Mouse (Mus musculus) adrenal gland, adult 8-10 months (tissue): ENCODE results near the gene Zfp599. TPM values are rescaled to one million over a fixed set of nuclear protein-coding genes. Genes with fewer than 3 reads are reported as not detected.

Experiments
- DNase-seq: peaks from one replicate; pipeline ENCODE4 v3.0.0; 2022
- total RNA-seq, 4 experiments: library from RNA; stranded (reverse); gene quantifications; 2 replicates each; pipeline ENCODE4 v1.2.4; 2022

The Zfp599 gene
- total RNA-seq, 4 experiments from 2014 or later = 0.58 to 1.2 (median 0.87) TPM

- no peak for DNase-seq
These were observed 35.6 kb downstream of the Zfp599 start for GRCm38 (mm10) chr9:22224066-22224465.

- no peak for DNase-seq
These were observed 41.7 kb downstream of the Zfp599 start for GRCm38 (mm10) chr9:22217858-22218493.

GRCm38 (mm10) chr9:22216705-22217104, 43.0 kb downstream of the Zfp599 start:
- no peak for DNase-seq

- DNase-seq = no peak
These were observed 45.1 kb downstream of the Zfp599 start for GRCm38 (mm10) chr9:22214549-22214948.

- DNase-seq = peak; percentile 51
These were observed 45.9 kb downstream of the Zfp599 start for GRCm38 (mm10) chr9:22213785-22214194.

Other genes starting within 250 kb of the Zfp599 start
- 1 to 10 TPM; 1.8 to 4.6 (median 2.9) TPM for gene Elavl3, start 207.9 kb downstream of the Zfp599 start, total RNA-seq
- gene Gm49318, start 188.6 kb downstream of the Zfp599 start, total RNA-seq = under 1 TPM in 1 of 4 experiments, not detected in 3; 0.73 TPM
- 10 to 100 TPM in 3 of 4 experiments, 1 to 10 TPM in 1; 6.9 to 15.6 (median 12.3) TPM for gene Zfp653, start 188.5 kb downstream of the Zfp599 start, total RNA-seq
- gene Ecsit, start 174.5 kb downstream of the Zfp599 start, total RNA-seq = 10 to 100 TPM; 41.2 to 50.4 (median 48.9) TPM
- gene Cnn1, start 160.7 kb downstream of the Zfp599 start, total RNA-seq = 1 to 10 TPM in 3 of 4 experiments, under 1 TPM in 1; 0.89 to 2.8 (median 1.2) TPM
- gene Elof1, start 142.7 kb downstream of the Zfp599 start, total RNA-seq = 10 to 100 TPM; 71.9 to 83.9 (median 78.6) TPM
- 10 to 100 TPM; 30.6 to 44.1 (median 36.6) TPM for gene Acp5, start 124.2 kb downstream of the Zfp599 start, total RNA-seq
- 10 to 100 TPM; 51.0 to 67.4 (median 59.4) TPM for gene Pigyl, start 103.0 kb downstream of the Zfp599 start, total RNA-seq
- 1 to 10 TPM; 3.0 to 7.2 (median 4.1) TPM for gene Zfp872, start 71.8 kb downstream of the Zfp599 start, total RNA-seq
- gene Zfp809, start 34.2 kb downstream of the Zfp599 start, total RNA-seq = 10 to 100 TPM; 37.1 to 62.6 (median 53.2) TPM
- gene Zfp810, start 47.8 kb upstream of the Zfp599 start, total RNA-seq = 10 to 100 TPM in 3 of 4 experiments, 1 to 10 TPM in 1; 6.6 to 17.0 (median 13.7) TPM
- 1 to 10 TPM; 2.3 to 4.0 (median 3.4) TPM for gene Anln, start 129.3 kb upstream of the Zfp599 start, total RNA-seq
- 10 to 100 TPM in 2 of 4 experiments, 1 to 10 TPM in 2; 5.1 to 15.9 (median 9.6) TPM for gene 9530077C05Rik, start 151.6 kb upstream of the Zfp599 start, total RNA-seq
- gene Gm17545, start 194.4 kb upstream of the Zfp599 start, total RNA-seq = not detected
- 10 to 100 TPM; 33.9 to 41.3 (median 35.9) TPM for gene Rp9, start 209.8 kb upstream of the Zfp599 start, total RNA-seq
- gene Bbs9, start 215.8 kb upstream of the Zfp599 start, total RNA-seq = 10 to 100 TPM; 18.1 to 34.9 (median 27.1) TPM